Mouse (Mus musculus): Measurements from ENCODE around the gene Dnajc6. TPM values are rescaled to one million over a fixed set of nuclear protein-coding genes. Genes with fewer than 3 reads are reported as not detected.

Dnajc6 gene
- polyA plus RNA-seq, 1 experiment from 2014 or later = 4.0 TPM

DNA sequence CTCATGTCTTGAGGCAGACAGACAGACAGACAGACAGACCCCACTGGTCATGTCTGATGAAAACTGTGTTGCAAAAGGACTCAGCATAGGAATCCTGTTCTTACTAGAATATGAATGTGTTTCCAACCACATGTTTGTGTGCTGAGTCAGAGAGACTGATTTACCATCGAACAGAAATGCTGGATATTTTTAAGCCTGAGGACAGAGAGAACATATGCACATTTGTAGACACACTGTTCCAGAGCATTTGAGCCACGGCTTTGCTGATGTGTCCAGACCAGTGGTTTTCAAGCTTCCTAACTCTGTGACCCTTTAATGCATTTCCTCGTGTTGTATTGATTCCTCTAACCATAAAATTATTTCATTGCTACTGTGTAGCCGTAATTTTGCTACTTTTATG lies 146.8 kb downstream of the Dnajc6 start:
- Histone ChIP-seq H3K4me3 (ENCODE audit: low read depth, low read length) (no peak overlapping the region), H3K9me3 (ENCODE audit: control insufficient read depth, low read length) (no peaks in the 10 kb centered on the region), H3K27ac (ENCODE audit: low read depth, low read length) (no peak overlapping the region), H3K4me2 (ENCODE audit: low read depth, low read length, severe bottlenecking) (no peak overlapping the region), H3K27me3 (ENCODE audit: control insufficient read depth, insufficient read depth, low read length) (no peaks in the 10 kb centered on the region), H3K36me3 (ENCODE audit: control insufficient read depth, insufficient read depth, low read length) (no peaks in the 10 kb centered on the region), H3K9ac (ENCODE audit: low read length) (no peak overlapping the region), H3K4me1 (replicated peaks; ENCODE audit: control insufficient read depth, insufficient read depth, low read length) (no peaks in the 10 kb centered on the region; the same call in 1 of the 2 replicates)
- no peak for ATAC-seq (replicated peaks; ENCODE audit: low FRiP score)
- 84% methylated on average over 4 of the region's 4 CpGs for WGBS
- DNase-seq (ENCODE audit: low spot score) = no peak

DNA sequence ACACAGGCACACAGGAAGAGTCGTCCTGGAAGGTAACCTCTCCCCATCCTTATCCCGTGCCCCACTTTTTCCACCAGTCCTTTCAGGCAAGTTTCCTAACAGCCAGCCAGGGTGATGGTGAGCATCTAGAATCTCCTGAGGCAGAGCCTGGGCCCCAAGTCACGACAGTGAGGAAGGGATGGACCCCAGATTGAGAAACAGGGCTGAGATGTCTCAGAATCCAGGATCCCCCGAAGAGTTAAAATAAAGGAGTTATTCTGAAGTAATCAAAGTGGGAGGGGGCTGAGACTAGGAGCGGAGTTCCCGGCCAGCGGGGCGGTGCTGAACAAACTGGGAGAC lies 150.4 kb downstream of the Dnajc6 start:
- H3K9ac ChIP-seq (ENCODE audit: low read length) = peak overlapping the region; percentile 96
- no peak overlapping the region for H3K27ac ChIP-seq (ENCODE audit: low read depth, low read length)
- peak overlapping the region; percentile 65 for H3K4me2 ChIP-seq (ENCODE audit: low read depth, low read length, severe bottlenecking)
- no peak for DNase-seq (ENCODE audit: low spot score)
- no peaks in the 10 kb centered on the region for H3K9me3 ChIP-seq (ENCODE audit: control insufficient read depth, low read length)
- no peaks in the 10 kb centered on the region; the same call in 1 of the 2 replicates for H3K4me1 ChIP-seq (replicated peaks; ENCODE audit: control insufficient read depth, insufficient read depth, low read length)
- peak overlapping the region; percentile 80 for H3K4me3 ChIP-seq (ENCODE audit: low read depth, low read length)
- ATAC-seq (replicated peaks; ENCODE audit: low FRiP score) = no peak; the same call in 1 of the 2 replicates
- 0% methylated on average over 8 of the region's 8 CpGs for WGBS
- H3K36me3 ChIP-seq (ENCODE audit: control insufficient read depth, insufficient read depth, low read length) = no peaks in the 10 kb centered on the region
- H3K27me3 ChIP-seq (ENCODE audit: control insufficient read depth, insufficient read depth, low read length) = no peaks in the 10 kb centered on the region

DNA sequence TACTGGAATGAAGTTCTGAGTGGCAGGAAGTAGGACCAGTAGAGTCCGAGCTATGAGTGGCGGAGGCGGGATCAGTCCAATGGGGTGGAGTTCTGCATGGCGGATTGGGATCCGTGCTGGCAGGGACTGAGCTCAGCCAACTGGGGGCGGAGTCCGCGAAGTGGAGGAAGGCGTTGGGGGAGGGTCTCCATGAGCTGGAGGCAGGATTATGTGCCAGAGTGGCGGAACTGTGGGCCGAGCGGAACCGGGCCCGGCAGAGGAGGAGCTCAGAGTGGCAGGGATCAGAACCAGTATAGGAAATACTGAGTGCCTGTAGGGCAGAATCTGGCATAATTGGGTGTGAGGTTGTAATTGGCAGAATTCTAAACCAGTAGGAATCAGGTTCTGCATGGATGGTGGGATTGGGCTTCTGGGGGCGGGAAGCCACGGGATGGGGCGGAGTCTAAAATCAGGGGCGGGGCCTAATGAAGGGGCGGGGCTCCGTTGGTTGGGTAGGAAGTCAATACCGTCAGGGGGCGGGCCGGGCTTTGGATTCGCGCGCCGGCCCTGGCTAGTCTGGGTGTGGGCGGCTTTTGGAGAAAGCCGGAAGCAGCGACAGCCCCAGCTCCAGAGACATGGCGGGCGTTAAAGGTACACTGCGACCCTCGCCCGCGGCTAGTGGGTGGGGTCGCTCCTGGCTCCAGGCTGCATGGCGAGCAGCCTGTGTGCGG lies 150.9 kb downstream of the Dnajc6 start, which contains the start of gene Leprot:
Leprot (plus strand) TSS at position 523 of the 710 bp plus-strand sequence.
- H3K36me3 ChIP-seq (ENCODE audit: control insufficient read depth, insufficient read depth, low read length) = no peaks in the 10 kb centered on the region
- H3K27me3 ChIP-seq (ENCODE audit: control insufficient read depth, insufficient read depth, low read length) = no peaks in the 10 kb centered on the region
- WGBS = under 1% methylated on average over 39 of the region's 39 CpGs
- H3K4me2 ChIP-seq (ENCODE audit: low read depth, low read length, severe bottlenecking) = peak within 1 kb of the TSS; percentile 65
- ATAC-seq (replicated peaks; ENCODE audit: low FRiP score) (peak; percentile 99), DNase-seq (ENCODE audit: low spot score) (peak; percentile 99)
- no peaks in the 10 kb centered on the region for H3K9me3 ChIP-seq (ENCODE audit: control insufficient read depth, low read length)
- no peaks in the 10 kb centered on the region; the same call in 1 of the 2 replicates for H3K4me1 ChIP-seq (replicated peaks; ENCODE audit: control insufficient read depth, insufficient read depth, low read length)
- peak within 1 kb of the TSS; percentile 96 for H3K9ac ChIP-seq (ENCODE audit: low read length)
- peak within 1 kb of the TSS; percentile 80 for H3K4me3 ChIP-seq (ENCODE audit: low read depth, low read length)
- peak within 1 kb of the TSS; percentile 84 for H3K27ac ChIP-seq (ENCODE audit: low read depth, low read length)

DNA sequence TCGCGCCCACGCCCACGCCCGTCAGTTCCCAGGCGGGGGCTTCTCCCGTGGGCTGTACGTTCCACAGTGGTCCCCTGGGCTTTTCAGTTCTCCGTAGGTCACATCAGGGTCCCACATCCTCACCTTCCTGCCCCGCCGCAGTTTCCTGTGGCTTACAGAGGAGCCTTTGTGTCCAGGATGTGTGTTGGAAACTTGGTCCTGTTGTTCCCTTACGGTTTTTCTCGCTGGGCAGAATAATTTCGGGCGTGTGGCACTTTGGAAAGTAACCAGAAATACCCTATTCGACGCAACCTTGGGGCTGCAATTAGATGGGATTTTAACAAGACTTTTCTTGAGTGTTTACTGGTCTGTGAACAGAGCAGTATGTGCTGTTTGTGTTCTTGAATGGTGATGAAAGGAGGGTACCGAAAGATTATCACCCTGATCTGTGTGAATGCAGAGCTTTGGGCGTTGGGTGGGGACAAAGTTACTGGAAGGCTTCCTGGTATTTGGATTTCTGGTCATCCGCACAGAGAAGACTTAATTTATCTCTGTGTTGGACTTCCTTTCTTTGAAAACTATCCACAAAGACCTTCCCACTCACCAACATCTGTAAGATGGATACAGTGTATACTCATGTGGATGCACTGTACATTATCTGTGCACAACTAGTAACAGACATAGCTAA lies 151.7 kb downstream of the Dnajc6 start:
- ATAC-seq (replicated peaks; ENCODE audit: low FRiP score) = no peak
- peak overlapping the region; percentile 80 for H3K4me3 ChIP-seq (ENCODE audit: low read depth, low read length)
- H3K9me3 ChIP-seq (ENCODE audit: control insufficient read depth, low read length) = no peaks in the 10 kb centered on the region
- H3K27me3 ChIP-seq (ENCODE audit: control insufficient read depth, insufficient read depth, low read length) = no peaks in the 10 kb centered on the region
- H3K36me3 ChIP-seq (ENCODE audit: control insufficient read depth, insufficient read depth, low read length) = no peaks in the 10 kb centered on the region
- H3K4me2 ChIP-seq (ENCODE audit: low read depth, low read length, severe bottlenecking) = peak overlapping the region; percentile 65
- H3K9ac ChIP-seq (ENCODE audit: low read length) = peak overlapping the region; percentile 96
- no peaks in the 10 kb centered on the region; the same call in 1 of the 2 replicates for H3K4me1 ChIP-seq (replicated peaks; ENCODE audit: control insufficient read depth, insufficient read depth, low read length)
- WGBS = 2% methylated on average over 20 of the region's 20 CpGs
- H3K27ac ChIP-seq (ENCODE audit: low read depth, low read length) = peak overlapping the region; percentile 84
- no peak for DNase-seq (ENCODE audit: low spot score)

DNA sequence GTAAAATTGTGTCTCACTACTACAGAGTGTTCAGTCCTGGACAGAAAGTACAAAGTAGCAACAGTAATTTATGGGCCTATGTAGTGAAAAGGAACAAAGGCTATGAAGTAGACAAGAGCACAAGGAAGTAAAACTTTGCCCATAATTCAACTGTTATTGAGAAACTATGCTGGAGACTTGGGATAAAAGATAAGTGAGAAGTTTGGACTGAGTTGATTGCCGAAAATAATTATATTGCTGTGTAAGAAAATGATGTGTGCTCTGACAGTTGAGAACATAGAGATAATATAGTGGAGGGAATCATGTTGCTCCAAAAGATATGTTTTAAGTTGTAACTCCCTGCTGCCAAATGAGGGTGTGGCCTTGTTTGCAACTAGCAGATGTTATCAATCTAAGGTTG lies 152.3 kb downstream of the Dnajc6 start:
- peak overlapping the region; percentile 80 for H3K4me3 ChIP-seq (ENCODE audit: low read depth, low read length)
- no peak overlapping the region for H3K27ac ChIP-seq (ENCODE audit: low read depth, low read length)
- H3K4me2 ChIP-seq (ENCODE audit: low read depth, low read length, severe bottlenecking) = peak overlapping the region; percentile 65
- H3K9me3 ChIP-seq (ENCODE audit: control insufficient read depth, low read length) = no peaks in the 10 kb centered on the region
- ATAC-seq (replicated peaks; ENCODE audit: low FRiP score) (no peak), DNase-seq (ENCODE audit: low spot score) (no peak)
- peak overlapping the region; percentile 96; the same call in 1 of the 2 replicates for H3K9ac ChIP-seq (ENCODE audit: low read length)
- H3K36me3 ChIP-seq (ENCODE audit: control insufficient read depth, insufficient read depth, low read length) = no peaks in the 10 kb centered on the region
- H3K4me1 ChIP-seq (replicated peaks; ENCODE audit: control insufficient read depth, insufficient read depth, low read length) = no peaks in the 10 kb centered on the region; the same call in 1 of the 2 replicates
- H3K27me3 ChIP-seq (ENCODE audit: control insufficient read depth, insufficient read depth, low read length) = no peaks in the 10 kb centered on the region
- WGBS = 83% methylated on average over 1 of the region's 1 CpGs

DNA sequence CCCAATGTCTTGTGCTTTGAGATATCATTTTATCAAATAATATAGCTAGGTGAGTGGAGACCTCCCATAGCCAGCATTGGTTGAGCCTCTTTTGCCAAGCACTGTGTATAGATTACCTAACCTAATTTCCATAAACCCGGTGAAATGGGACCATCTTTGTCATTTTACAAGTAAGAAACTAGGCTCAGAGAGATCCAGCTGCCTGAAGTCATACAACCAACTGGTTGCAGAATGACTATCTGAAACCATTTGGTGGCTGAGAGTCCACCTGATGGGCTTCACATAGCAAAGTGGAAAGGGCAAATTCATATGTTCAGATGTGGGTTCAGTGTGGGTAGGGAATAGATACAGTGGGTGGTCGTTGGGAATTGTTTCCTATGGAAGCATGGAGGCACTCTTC lies 154.5 kb downstream of the Dnajc6 start:
- H3K27me3 ChIP-seq (ENCODE audit: control insufficient read depth, insufficient read depth, low read length) = no peaks in the 10 kb centered on the region
- H3K4me1 ChIP-seq (replicated peaks; ENCODE audit: control insufficient read depth, insufficient read depth, low read length) = no peaks in the 10 kb centered on the region; the same call in 1 of the 2 replicates
- H3K27ac ChIP-seq (ENCODE audit: low read depth, low read length) = no peak overlapping the region
- no peak for ATAC-seq (replicated peaks; ENCODE audit: low FRiP score)
- H3K9me3 ChIP-seq (ENCODE audit: control insufficient read depth, low read length) = no peaks in the 10 kb centered on the region
- no peak overlapping the region for H3K4me3 ChIP-seq (ENCODE audit: low read depth, low read length)
- no peak for DNase-seq (ENCODE audit: low spot score)
- no peak overlapping the region for H3K4me2 ChIP-seq (ENCODE audit: low read depth, low read length, severe bottlenecking)
- no peak overlapping the region for H3K9ac ChIP-seq (ENCODE audit: low read length)
- H3K36me3 ChIP-seq (ENCODE audit: control insufficient read depth, insufficient read depth, low read length) = no peaks in the 10 kb centered on the region
- 95% methylated on average over 2 of the region's 2 CpGs for WGBS

DNA sequence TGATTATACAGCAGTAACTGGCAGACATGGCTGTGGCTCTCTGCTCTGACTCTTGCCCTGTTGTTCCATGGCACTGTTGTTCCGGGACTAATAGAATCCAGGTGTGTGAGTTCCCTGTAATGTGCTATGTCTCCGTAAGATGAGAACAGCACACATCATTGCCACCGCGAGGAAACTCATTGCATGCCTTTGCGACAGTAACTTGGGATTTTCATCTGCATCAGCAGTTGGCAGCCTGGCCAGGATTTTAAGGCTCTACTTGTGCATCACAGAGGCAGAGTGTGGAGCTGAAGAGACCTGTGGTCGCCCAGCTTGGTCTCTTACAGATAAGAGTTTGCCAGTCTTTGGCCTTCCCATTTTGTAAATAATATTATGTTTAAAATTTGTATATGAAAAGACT lies 157.8 kb downstream of the Dnajc6 start:
- H3K9me3 ChIP-seq (ENCODE audit: control insufficient read depth, low read length) = no peaks in the 10 kb centered on the region
- H3K36me3 ChIP-seq (ENCODE audit: control insufficient read depth, insufficient read depth, low read length) = no peaks in the 10 kb centered on the region
- DNase-seq (ENCODE audit: low spot score) (no peak), ATAC-seq (replicated peaks; ENCODE audit: low FRiP score) (no peak)
- no peaks in the 10 kb centered on the region for H3K27me3 ChIP-seq (ENCODE audit: control insufficient read depth, insufficient read depth, low read length)
- H3K4me2 ChIP-seq (ENCODE audit: low read depth, low read length, severe bottlenecking) = no peak overlapping the region
- H3K4me3 ChIP-seq (ENCODE audit: low read depth, low read length) = no peak overlapping the region
- no peaks in the 10 kb centered on the region for H3K4me1 ChIP-seq (replicated peaks; ENCODE audit: control insufficient read depth, insufficient read depth, low read length)
- no peak overlapping the region for H3K9ac ChIP-seq (ENCODE audit: low read length)
- WGBS = 80% methylated on average over 6 of the region's 6 CpGs
- H3K27ac ChIP-seq (ENCODE audit: low read depth, low read length) = no peak overlapping the region

DNA sequence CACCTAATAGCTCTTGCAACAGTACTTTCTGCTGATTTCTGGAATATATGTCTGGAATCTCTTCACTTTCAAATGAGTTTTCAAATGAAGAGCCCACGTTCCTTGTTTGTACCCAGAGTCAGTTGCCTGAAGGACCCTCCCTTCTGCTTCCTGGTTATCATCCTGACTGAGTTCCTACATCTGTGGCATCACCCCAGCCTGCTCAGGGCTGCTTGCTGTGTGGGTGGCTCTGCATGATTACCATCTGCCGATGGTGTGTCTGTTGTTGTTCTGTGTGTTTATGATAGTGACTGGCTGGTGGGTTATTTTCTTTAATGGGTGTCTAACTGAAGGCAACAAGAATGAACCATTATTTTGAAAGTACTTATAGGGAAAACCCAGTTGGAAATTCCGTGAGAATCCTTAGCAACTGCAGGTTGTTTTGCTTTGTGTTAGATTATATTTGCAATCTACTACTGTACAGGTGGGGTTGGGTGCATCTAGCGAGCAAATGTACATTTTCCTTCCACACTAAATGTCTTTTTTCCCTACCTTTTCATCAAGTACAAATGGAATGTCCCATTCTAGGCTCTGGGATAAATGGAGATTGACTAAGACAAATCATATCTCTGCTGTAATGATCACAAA lies 158.5 kb downstream of the Dnajc6 start:
- Histone ChIP-seq H3K9ac (ENCODE audit: low read length) (no peak overlapping the region), H3K27me3 (ENCODE audit: control insufficient read depth, insufficient read depth, low read length) (no peaks in the 10 kb centered on the region), H3K4me2 (ENCODE audit: low read depth, low read length, severe bottlenecking) (no peak overlapping the region), H3K27ac (ENCODE audit: low read depth, low read length) (no peak overlapping the region), H3K9me3 (ENCODE audit: control insufficient read depth, low read length) (no peaks in the 10 kb centered on the region), H3K4me3 (ENCODE audit: low read depth, low read length) (no peak overlapping the region), H3K36me3 (ENCODE audit: control insufficient read depth, insufficient read depth, low read length) (no peaks in the 10 kb centered on the region), H3K4me1 (replicated peaks; ENCODE audit: control insufficient read depth, insufficient read depth, low read length) (no peaks in the 10 kb centered on the region)
- DNase-seq (ENCODE audit: low spot score) = no peak
- WGBS = 89% methylated on average over 4 of the region's 4 CpGs
- no peak for ATAC-seq (replicated peaks; ENCODE audit: low FRiP score)

Measured in forebrain, embryonic 11.5 days (tissue).